8 mouse cellular contexts compared by ENCODE assay signal in the genomic region with DNA sequence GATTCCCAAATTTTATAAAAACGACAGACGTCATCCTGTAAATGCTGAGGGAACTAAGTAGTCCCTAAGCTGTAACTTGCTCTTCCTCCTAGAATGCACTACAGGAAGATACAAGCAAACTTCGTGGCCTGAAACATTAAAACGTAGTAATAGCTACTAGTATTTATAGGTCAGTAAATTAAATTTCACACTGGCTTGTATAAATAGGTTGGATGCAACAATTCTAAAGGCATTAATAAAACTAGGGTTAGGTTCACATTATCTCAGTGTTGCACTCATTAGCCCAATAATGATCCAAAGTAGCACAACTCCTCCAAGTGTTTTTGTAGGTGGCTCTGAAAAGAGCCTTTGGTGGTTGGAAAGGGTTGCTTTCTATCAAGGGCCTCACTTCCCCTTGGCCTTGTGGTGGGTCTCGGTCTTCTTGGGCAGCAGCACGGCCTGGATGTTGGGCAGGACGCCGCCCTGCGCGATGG. TPM values are rescaled to one million over a fixed set of nuclear protein-coding genes. Genes with fewer than 3 reads are reported as not detected.
DNase-seq lines count a peak whose midpoint lies in the region; ATAC-seq and TF ChIP-seq lines count a peak whose summit lies in the region.

No protein-coding gene starts in this region.

- no peak for DNase-seq in heart, adult 11 months
- no peak for DNase-seq in ES-E14 (ENCODE audit: low read depth, low spot score)
- no peak for DNase-seq in right cerebral cortex, postnatal 25 days
- DNase-seq in layer of hippocampus, adult 18-20 months (ENCODE audit: low spot score in 2 of 2): no peak
- no peak for DNase-seq in gastrocnemius, adult 8-10 months (ENCODE audit: low spot score in 2 of 2)

- WGBS in heart, embryonic 12.5 days: 4% methylated on average over 10 of the region's 10 CpGs
- 2% methylated on average over 10 of the region's 10 CpGs for WGBS in forebrain, embryonic 15.5 days
- WGBS in macrophage (ENCODE audit: missing documents): 9% methylated on average over 5 of the region's 10 CpGs

- peak overlapping the region; percentile 96 for H3K27ac ChIP-seq in heart, embryonic 12.5 days (ENCODE audit: poor library complexity, severe bottlenecking)
- H3K27ac ChIP-seq in ES-E14 (ENCODE audit: insufficient read depth, low read depth, low read length, poor library complexity, severe bottlenecking) (peak overlapping the region; percentile 85), macrophage (peak overlapping the region; percentile 64)
- H3K27ac ChIP-seq in forebrain, embryonic 15.5 days (replicated peaks): peak overlapping the region; percentile 96

- no peaks in the 10 kb centered on the region for H3K27me3 ChIP-seq in heart, embryonic 12.5 days (replicated peaks)
- H3K27me3 ChIP-seq in forebrain, embryonic 15.5 days: no peaks in the 10 kb centered on the region

- H3K9ac ChIP-seq in heart, embryonic 12.5 days: peak overlapping the region; percentile 78
- peak overlapping the region; percentile 80 for H3K9ac ChIP-seq in ES-E14 (ENCODE audit: insufficient read depth, low read depth, low read length, poor library complexity, severe bottlenecking)
- peak overlapping the region; percentile 59 for H3K9ac ChIP-seq in forebrain, embryonic 15.5 days (replicated peaks)

- H3K4me3 ChIP-seq in heart, embryonic 12.5 days: peak overlapping the region; percentile 49
- H3K4me3 ChIP-seq in ES-E14 (ENCODE audit: insufficient read depth in 1 of 2, low read depth in 1 of 2, low read length in 2 of 2, poor library complexity in 1 of 2, severe bottlenecking in 1 of 2) (peak overlapping the region; percentile 56 to 68), macrophage (ENCODE audit: inconsistent target) (peak overlapping the region; percentile 17; the same call in 1 of the 2 replicates)
- peak overlapping the region; percentile 47 for H3K4me3 ChIP-seq in forebrain, embryonic 15.5 days

- in situ Hi-C loops in ES-E14 (cut with MboI; ENCODE audit: low sequenced_read_pairs in 2 of 2, unreplicated experiment in 2 of 2): no loop called here

- no peak; the same call in 1 of the 2 replicates for ATAC-seq in heart, embryonic 12.5 days (ENCODE audit: insufficient number of reproducible peaks, low FRiP score)
- ATAC-seq in forebrain, embryonic 15.5 days (replicated peaks): no peak

- peaks cover 13% of the 10 kb centered on the region for H3K4me1 ChIP-seq in heart, embryonic 12.5 days (replicated peaks)
- H3K4me1 ChIP-seq in ES-E14 (ENCODE audit: control insufficient read depth in 2 of 2, insufficient read depth in 2 of 2, low read length in 2 of 2, poor library complexity in 1 of 2): 0 out of 4 replicates have a peak, but pooled peaks cover 0 to under 1% of the 10 kb centered on the region in 2 experiments
- H3K4me1 ChIP-seq in forebrain, embryonic 15.5 days: peaks cover 44% of the 10 kb centered on the region

- no peaks in the 10 kb centered on the region for H3K36me3 ChIP-seq in heart, embryonic 12.5 days
- H3K36me3 ChIP-seq in ES-E14 (ENCODE audit: control insufficient read depth, insufficient read depth, low read length, poor library complexity, severe bottlenecking): no peaks in the 10 kb centered on the region
- no peaks in the 10 kb centered on the region for H3K36me3 ChIP-seq in forebrain, embryonic 15.5 days
- H3K36me3 ChIP-seq in macrophage (ENCODE audit: inconsistent target): no peaks in the 10 kb centered on the region

- peak overlapping the region; percentile 86 for H3K4me2 ChIP-seq in heart, embryonic 12.5 days
- peak overlapping the region; percentile 82 for H3K4me2 ChIP-seq in forebrain, embryonic 15.5 days (replicated peaks)

- H3K79me2 ChIP-seq in macrophage (ENCODE audit: inconsistent target): peaks cover 21% of the 10 kb centered on the region

- no peaks in the 10 kb centered on the region for H3K9me3 ChIP-seq in heart, embryonic 12.5 days (replicated peaks)
- H3K9me3 ChIP-seq in ES-E14 (ENCODE audit: control insufficient read depth, insufficient read depth, low read depth, low read length): no peaks in the 10 kb centered on the region
- H3K9me3 ChIP-seq in forebrain, embryonic 15.5 days: no peaks in the 10 kb centered on the region

TF ChIP-seq in ES-E14, 5 proteins besides CTCF, POLR2A, EP300 and RAD21:
- no peak for TF ChIP-seq MAFK (IDR thresholded peaks at IDR 0.05; ENCODE audit: insufficient read depth, low read depth, low read length)
- TF ChIP-seq CHD2 (IDR thresholded peaks at IDR 0.05; ENCODE audit: low read depth, low read length): no peak
- TF ChIP-seq HCFC1 (IDR thresholded peaks at IDR 0.05; ENCODE audit: borderline replicate concordance, insufficient read depth, low read length): no peak
- no peak for TF ChIP-seq ZC3H11A (IDR thresholded peaks at IDR 0.05; ENCODE audit: borderline replicate concordance, low read depth, low read length)
- no peak for TF ChIP-seq ZNF384 (IDR thresholded peaks at IDR 0.05; ENCODE audit: low read depth, low read length)

RNA-seq across cellular contexts. Expression of a gene that starts 0.5 kb away (rescaled TPM):
- 7.0 and 11.4 TPM in 2 replicates for polyA plus RNA-seq in heart, embryonic 12.5 days (2016; fragmentation: Nextera tagmentation; extraction: Ambion mirVana)
- 1,029 and 1,218 TPM in 2 replicates for total RNA-seq in ES-E14 (2012; rRNA removed)
- polyA plus RNA-seq in forebrain, embryonic 15.5 days (2015; fragmentation: Nextera tagmentation; extraction: Ambion mirVana): 21.2 and 26.2 TPM in 2 replicates
- total RNA-seq in macrophage (2018; cell fraction: chromatin; rRNA removed): 10 to 100 TPM in 6 of 26 experiments, 1 to 10 TPM in 9, not detected in 11; 2.4 to 26.8 (median 6.4) TPM
- 10 to 100 TPM in 24 of 26 experiments, 1 to 10 TPM in 2; 4.7 to 71.9 (median 26.0) TPM for total RNA-seq in macrophage (2018; cell fraction: cytosol; rRNA removed)
- total RNA-seq in macrophage (2018; cell fraction: nucleus; rRNA removed): 10 to 100 TPM in 8 of 26 experiments, 1 to 10 TPM in 14, not detected in 4; 3.0 to 34.5 (median 7.1) TPM
- polyA plus RNA-seq in macrophage (2018): not detected in 3 replicates
- 10 to 100 TPM; 11.8 to 15.2 TPM for total RNA-seq in layer of hippocampus, adult 18-20 months (2021)
- not detected for total RNA-seq in gastrocnemius, adult 8-10 months (2022)

RNA-seq across cellular contexts. Expression of a gene that starts 0.8 kb away (rescaled TPM):
- polyA plus RNA-seq in heart, embryonic 12.5 days (2016; fragmentation: Nextera tagmentation; extraction: Ambion mirVana): 1.1 and 2.1 TPM in 2 replicates
- total RNA-seq in ES-E14 (2012; rRNA removed): 306 and 496 TPM in 2 replicates
- polyA plus RNA-seq in forebrain, embryonic 15.5 days (2015; fragmentation: Nextera tagmentation; extraction: Ambion mirVana): 1.2 and 2.6 TPM in 2 replicates
- total RNA-seq in macrophage (2018; cell fraction: chromatin; rRNA removed): 10 to 100 TPM in 4 of 26 experiments, 1 to 10 TPM in 8, not detected in 14; 4.1 to 19.1 (median 7.1) TPM
- total RNA-seq in macrophage (2018; cell fraction: cytosol; rRNA removed): 10 to 100 TPM in 20 of 26 experiments, 1 to 10 TPM in 6; 4.3 to 48.3 (median 18.0) TPM
- 10 to 100 TPM in 3 of 26 experiments, 1 to 10 TPM in 12, not detected in 11; 2.5 to 20.9 (median 5.9) TPM for total RNA-seq in macrophage (2018; cell fraction: nucleus; rRNA removed)
- polyA plus RNA-seq in macrophage (2018): 1.4 TPM in 1 of 3 replicates, not detected in the others
- 1 to 10 TPM; 2.7 to 6.6 TPM for total RNA-seq in layer of hippocampus, adult 18-20 months (2021)
- total RNA-seq in gastrocnemius, adult 8-10 months (2022): 1 to 10 TPM in 2 of 4 experiments, not detected in 2; 1.5 to 1.8 TPM

RNA-seq across cellular contexts. Expression of a gene that starts 2.8 kb away (rescaled TPM):
- polyA plus RNA-seq in heart, embryonic 12.5 days (2016; fragmentation: Nextera tagmentation; extraction: Ambion mirVana): 0.80 TPM in 1 of 2 replicates, not detected in the other
- total RNA-seq in ES-E14 (2012; rRNA removed): 2,674 and 2,766 TPM in 2 replicates
- 2.3 and 3.3 TPM in 2 replicates for polyA plus RNA-seq in forebrain, embryonic 15.5 days (2015; fragmentation: Nextera tagmentation; extraction: Ambion mirVana)
- total RNA-seq in macrophage (2018; cell fraction: chromatin; rRNA removed): 100 to 1,000 TPM in 1 of 26 experiments, 10 to 100 TPM in 21, not detected in 4; 10.5 to 118 (median 22.6) TPM
- total RNA-seq in macrophage (2018; cell fraction: cytosol; rRNA removed): 100 to 1,000 TPM in 5 of 26 experiments, 10 to 100 TPM in 21; 19.3 to 134 (median 57.4) TPM
- total RNA-seq in macrophage (2018; cell fraction: nucleus; rRNA removed): 100 to 1,000 TPM in 1 of 26 experiments, 10 to 100 TPM in 21, 1 to 10 TPM in 1, not detected in 3; 9.4 to 159 (median 27.9) TPM
- polyA plus RNA-seq in macrophage (2018): 3.4 to 5.4 TPM in 2 of 3 replicates, not detected in the other
- total RNA-seq in layer of hippocampus, adult 18-20 months (2021): 100 to 1,000 TPM; 282 to 318 TPM
- total RNA-seq in gastrocnemius, adult 8-10 months (2022): 10 to 100 TPM in 1 of 4 experiments, 1 to 10 TPM in 3; 5.0 to 10.8 (median 6.7) TPM

RNA-seq across cellular contexts. Expression of a gene that starts 18.2 kb away (rescaled TPM):
- 0.31 and 0.68 TPM in 2 replicates for polyA plus RNA-seq in heart, embryonic 12.5 days (2016; fragmentation: Nextera tagmentation; extraction: Ambion mirVana)
- 158 and 260 TPM in 2 replicates for total RNA-seq in ES-E14 (2012; rRNA removed)
- polyA plus RNA-seq in forebrain, embryonic 15.5 days (2015; fragmentation: Nextera tagmentation; extraction: Ambion mirVana): 0.83 and 1.5 TPM in 2 replicates
- 10 to 100 TPM in 2 of 26 experiments, 1 to 10 TPM in 18, not detected in 6; 1.4 to 14.6 (median 3.1) TPM for total RNA-seq in macrophage (2018; cell fraction: chromatin; rRNA removed)
- 10 to 100 TPM in 10 of 26 experiments, 1 to 10 TPM in 16; 3.0 to 24.7 (median 8.4) TPM for total RNA-seq in macrophage (2018; cell fraction: cytosol; rRNA removed)
- total RNA-seq in macrophage (2018; cell fraction: nucleus; rRNA removed): 10 to 100 TPM in 6 of 26 experiments, 1 to 10 TPM in 18, not detected in 2; 1.3 to 36.2 (median 4.5) TPM
- polyA plus RNA-seq in macrophage (2018): not detected in 3 replicates
- total RNA-seq in layer of hippocampus, adult 18-20 months (2021): 10 to 100 TPM; 14.8 to 23.1 TPM
- total RNA-seq in gastrocnemius, adult 8-10 months (2022): 1 to 10 TPM in 1 of 4 experiments, under 1 TPM in 2, not detected in 1; 0.67 to 1.6 (median 0.90) TPM

RNA-seq across cellular contexts. Expression of a gene that starts 27.3 kb away (rescaled TPM):
- polyA plus RNA-seq in heart, embryonic 12.5 days (2016; fragmentation: Nextera tagmentation; extraction: Ambion mirVana): 12.4 and 12.5 TPM in 2 replicates
- 619 and 849 TPM in 2 replicates for total RNA-seq in ES-E14 (2012; rRNA removed)
- polyA plus RNA-seq in forebrain, embryonic 15.5 days (2015; fragmentation: Nextera tagmentation; extraction: Ambion mirVana): 9.6 and 13.7 TPM in 2 replicates
- total RNA-seq in macrophage (2018; cell fraction: chromatin; rRNA removed): 10 to 100 TPM in 1 of 26 experiments, 1 to 10 TPM in 21, not detected in 4; 1.3 to 25.1 (median 5.2) TPM
- 10 to 100 TPM in 11 of 26 experiments, 1 to 10 TPM in 15; 1.9 to 34.6 (median 8.0) TPM for total RNA-seq in macrophage (2018; cell fraction: cytosol; rRNA removed)
- total RNA-seq in macrophage (2018; cell fraction: nucleus; rRNA removed): 10 to 100 TPM in 5 of 26 experiments, 1 to 10 TPM in 19, not detected in 2; 1.0 to 47.6 (median 5.9) TPM
- not detected in 3 replicates for polyA plus RNA-seq in macrophage (2018)
- 1 to 10 TPM; 4.4 to 4.9 TPM for total RNA-seq in layer of hippocampus, adult 18-20 months (2021)
- 1 to 10 TPM in 1 of 4 experiments, under 1 TPM in 2, not detected in 1; 0.40 to 1.2 (median 0.70) TPM for total RNA-seq in gastrocnemius, adult 8-10 months (2022)

Comparison
In these comparisons a context has a peak if more than half of its experiments do, and no peak if none do; other contexts are left out.
1. RNA of a gene that starts 0.5 kb away (total RNA-seq): 1,029 to 1,218 TPM in ES-E14; 11.8 to 15.2 TPM in layer of hippocampus, adult 18-20 months and not detected in gastrocnemius, adult 8-10 months; every median in the first group is over 10 times any median in the second.
2. RNA of a gene that starts 0.8 kb away (total RNA-seq): 306 to 496 TPM in ES-E14; 2.7 to 6.6 TPM in layer of hippocampus, adult 18-20 months and 1.5 to 1.8 TPM in gastrocnemius, adult 8-10 months; every median in the first group is over 10 times any median in the second.
3. RNA of a gene that starts 2.8 kb away (total RNA-seq): 2,674 to 2,766 TPM in ES-E14 and 282 to 318 TPM in layer of hippocampus, adult 18-20 months; 5.0 to 10.8 TPM in gastrocnemius, adult 8-10 months; every median in the first group is over 10 times any median in the second.
4. Peak in every context shown above with its lines, with median percentiles within 50 percentile points of each other: H3K27ac ChIP-seq, H3K4me3 ChIP-seq and H3K9ac ChIP-seq.